Mouse (Mus musculus): Measurements from ENCODE around the gene Tnr. TPM values are rescaled to one million over a fixed set of nuclear protein-coding genes. Genes with fewer than 3 reads are reported as not detected.

Tnr gene
- 0.32 and 0.49 TPM in 2 replicates for polyA plus RNA-seq (2014; fragmentation: Nextera tagmentation; extraction: Ambion mirVana)

DNA sequence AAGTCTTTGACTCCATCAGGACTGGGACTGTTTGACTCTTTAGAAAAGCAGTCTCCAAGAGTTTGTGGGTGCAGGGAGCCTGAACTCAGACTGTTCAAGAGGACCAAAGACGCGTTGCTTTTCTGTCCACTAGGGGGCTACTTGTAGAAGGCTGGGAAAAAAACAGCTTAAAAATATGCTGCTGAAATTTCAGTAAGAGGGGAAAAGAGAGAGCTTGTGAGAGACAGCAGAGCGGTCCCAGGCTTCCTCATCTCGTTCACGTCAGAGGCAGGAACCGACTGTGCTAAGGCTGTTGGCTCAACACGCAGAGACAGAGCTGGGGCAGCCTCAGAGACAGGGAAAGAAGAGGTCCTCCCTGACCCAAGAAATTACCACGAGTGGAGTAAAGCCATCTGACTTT, at the start of gene Tnr:
Gene Tnr, plus strand, starts transcription at position 192 of the 400 bp plus-strand sequence.
- WGBS, result 3% methylated on average over 8 of the region's 8 CpGs
- peak within 1 kb of the TSS; percentile 49 for H3K4me2 ChIP-seq (replicated peaks; ENCODE audit: low read depth, low read length)

DNA sequence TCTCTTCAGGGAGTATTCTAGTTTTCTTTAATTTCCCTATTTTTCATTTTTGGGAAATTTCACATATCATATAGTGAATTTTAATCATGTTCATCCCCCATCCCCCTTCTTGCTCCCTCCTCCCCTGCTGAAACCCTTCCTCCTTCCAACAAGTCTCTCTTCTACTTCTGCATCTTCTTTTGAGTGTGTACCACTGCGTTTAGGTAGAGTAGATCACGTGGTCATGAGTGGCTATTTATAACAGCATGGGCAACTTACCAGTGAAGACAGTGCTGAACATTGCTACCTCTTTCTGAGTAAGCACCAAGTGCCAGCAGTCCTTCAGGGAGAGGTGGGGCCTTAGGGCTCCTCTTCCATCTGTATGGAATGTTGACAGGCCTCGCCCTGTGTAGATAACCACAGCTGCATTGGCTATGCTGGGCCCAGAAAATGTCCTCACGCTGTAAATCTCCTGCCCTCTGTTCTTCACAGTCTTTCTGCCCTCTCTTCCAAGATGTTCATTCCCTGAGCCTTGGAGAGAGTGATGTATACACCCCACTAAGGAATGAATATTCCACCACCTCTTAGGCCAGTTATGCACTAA, 33.6 kb upstream of the Tnr start:
- Histone ChIP-seq H3K27me3 (ENCODE audit: control insufficient read depth, insufficient read depth, low read length) (no peaks in the 10 kb centered on the region), H3K4me2 (replicated peaks; ENCODE audit: low read depth, low read length) (no peak overlapping the region), H3K9ac (ENCODE audit: low read depth, low read length) (no peak overlapping the region), H3K9me3 (ENCODE audit: control insufficient read depth, low read length) (no peaks in the 10 kb centered on the region), H3K27ac (ENCODE audit: low read depth, low read length) (no peak overlapping the region), H3K4me1 (replicated peaks; ENCODE audit: control insufficient read depth, insufficient read depth, low read length) (no peaks in the 10 kb centered on the region), H3K36me3 (ENCODE audit: control insufficient read depth, insufficient read depth, low read length) (no peaks in the 10 kb centered on the region), H3K4me3 (ENCODE audit: low read depth, low read length) (no peak overlapping the region)
- DNase-seq (ENCODE audit: low spot score) (no peak), ATAC-seq (ENCODE audit: low FRiP score) (no peak)
- 89% methylated on average over 4 of the region's 4 CpGs for WGBS

More for the DNA sequence above, at the start of gene Tnr:
- H3K4me1 ChIP-seq (replicated peaks; ENCODE audit: control insufficient read depth, insufficient read depth, low read length), result no peaks in the 10 kb centered on the region
- ATAC-seq (ENCODE audit: low FRiP score) (peak; percentile 76; the same call in 1 of the 2 replicates), DNase-seq (ENCODE audit: low spot score) (peak; percentile 76)
- 0 out of 2 replicates have a peak within 1 kb of the TSS, but pooled peaks have one; percentile 1 for H3K9ac ChIP-seq (ENCODE audit: low read depth, low read length)
- no peak within 1 kb of the TSS for H3K27ac ChIP-seq (ENCODE audit: low read depth, low read length)
- H3K4me3 ChIP-seq (ENCODE audit: low read depth, low read length), result peak within 1 kb of the TSS; percentile 25
- no peaks in the 10 kb centered on the region for H3K9me3 ChIP-seq (ENCODE audit: control insufficient read depth, low read length)
- no peaks in the 10 kb centered on the region for H3K27me3 ChIP-seq (ENCODE audit: control insufficient read depth, insufficient read depth, low read length)
- no peaks in the 10 kb centered on the region for H3K36me3 ChIP-seq (ENCODE audit: control insufficient read depth, insufficient read depth, low read length)

DNA sequence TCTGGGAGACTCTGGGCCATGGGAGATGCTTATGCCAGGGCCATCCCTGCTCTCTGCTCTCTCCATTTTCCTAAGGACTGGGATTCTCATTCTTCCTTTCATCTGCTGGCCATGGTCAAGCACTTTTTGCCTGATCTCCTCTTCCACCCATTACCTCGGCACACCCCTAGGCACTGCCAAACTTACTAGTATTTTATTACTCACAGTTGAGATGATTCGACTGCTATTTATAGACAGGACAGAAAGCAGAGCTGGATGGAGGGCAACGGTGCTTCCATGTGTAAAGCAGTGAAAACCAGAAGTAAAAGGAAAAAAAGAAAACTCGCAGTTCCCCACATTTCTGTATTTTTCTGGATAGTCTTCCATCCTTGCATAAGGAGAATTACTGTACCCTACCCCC, 31.0 kb upstream of the Tnr start:
- DNase-seq (ENCODE audit: low spot score) (no peak), ATAC-seq (ENCODE audit: low FRiP score) (no peak)
- H3K4me2 ChIP-seq (replicated peaks; ENCODE audit: low read depth, low read length), result no peak overlapping the region
- H3K4me1 ChIP-seq (replicated peaks; ENCODE audit: control insufficient read depth, insufficient read depth, low read length), result no peaks in the 10 kb centered on the region
- no peaks in the 10 kb centered on the region for H3K9me3 ChIP-seq (ENCODE audit: control insufficient read depth, low read length)
- no peak overlapping the region for H3K27ac ChIP-seq (ENCODE audit: low read depth, low read length)
- no peak overlapping the region for H3K9ac ChIP-seq (ENCODE audit: low read depth, low read length)
- H3K36me3 ChIP-seq (ENCODE audit: control insufficient read depth, insufficient read depth, low read length), result no peaks in the 10 kb centered on the region
- H3K27me3 ChIP-seq (ENCODE audit: control insufficient read depth, insufficient read depth, low read length), result no peaks in the 10 kb centered on the region
- H3K4me3 ChIP-seq (ENCODE audit: low read depth, low read length), result no peak overlapping the region
- WGBS, result 95% methylated on average over 4 of the region's 4 CpGs

DNA sequence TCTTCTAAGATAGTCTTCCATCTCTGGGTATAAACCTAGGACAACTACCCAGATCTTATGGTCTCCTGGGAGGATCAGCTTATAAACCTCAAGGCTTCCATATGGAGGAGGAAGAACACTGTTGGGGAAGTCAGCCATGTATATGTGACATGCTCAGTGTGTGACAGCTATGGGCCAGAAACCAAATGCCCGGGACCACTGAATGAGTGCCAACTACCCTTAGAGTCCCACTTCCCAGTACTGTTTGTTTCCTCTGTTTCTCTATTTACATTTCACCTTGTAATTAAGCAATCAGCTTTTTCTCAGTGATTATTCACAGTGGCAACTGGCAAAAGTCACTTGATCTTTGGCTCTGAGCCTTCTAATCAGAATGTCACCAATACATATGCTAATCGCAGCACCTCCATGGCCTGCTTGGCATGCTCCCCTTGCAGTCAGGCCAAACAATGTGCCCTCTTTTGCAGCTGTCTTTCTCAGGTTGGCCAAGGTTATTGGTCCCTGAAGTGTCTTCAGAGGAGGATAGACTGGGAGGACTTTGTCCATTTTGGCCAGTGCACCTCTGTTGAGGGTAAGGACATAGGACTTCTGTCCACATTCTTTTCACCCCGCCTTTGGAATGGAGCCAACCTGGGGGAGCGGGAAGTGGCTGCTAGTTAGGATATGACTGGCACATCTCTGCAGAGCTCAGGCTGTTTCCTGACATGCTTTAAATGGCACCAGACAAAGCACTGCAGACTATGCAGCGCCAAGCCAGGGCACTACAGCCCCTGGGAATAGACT, 29.7 kb upstream of the Tnr start:
- no peak overlapping the region for H3K4me3 ChIP-seq (ENCODE audit: low read depth, low read length)
- DNase-seq (ENCODE audit: low spot score), result no peak
- no peak for ATAC-seq (ENCODE audit: low FRiP score)
- H3K27ac ChIP-seq (ENCODE audit: low read depth, low read length), result no peak overlapping the region
- H3K4me1 ChIP-seq (replicated peaks; ENCODE audit: control insufficient read depth, insufficient read depth, low read length), result no peaks in the 10 kb centered on the region
- no peaks in the 10 kb centered on the region for H3K9me3 ChIP-seq (ENCODE audit: control insufficient read depth, low read length)
- H3K36me3 ChIP-seq (ENCODE audit: control insufficient read depth, insufficient read depth, low read length), result no peaks in the 10 kb centered on the region
- no peak overlapping the region for H3K9ac ChIP-seq (ENCODE audit: low read depth, low read length)
- no peaks in the 10 kb centered on the region for H3K27me3 ChIP-seq (ENCODE audit: control insufficient read depth, insufficient read depth, low read length)
- H3K4me2 ChIP-seq (replicated peaks; ENCODE audit: low read depth, low read length), result no peak overlapping the region
- WGBS, result 79% methylated on average over 5 of the region's 5 CpGs

DNA sequence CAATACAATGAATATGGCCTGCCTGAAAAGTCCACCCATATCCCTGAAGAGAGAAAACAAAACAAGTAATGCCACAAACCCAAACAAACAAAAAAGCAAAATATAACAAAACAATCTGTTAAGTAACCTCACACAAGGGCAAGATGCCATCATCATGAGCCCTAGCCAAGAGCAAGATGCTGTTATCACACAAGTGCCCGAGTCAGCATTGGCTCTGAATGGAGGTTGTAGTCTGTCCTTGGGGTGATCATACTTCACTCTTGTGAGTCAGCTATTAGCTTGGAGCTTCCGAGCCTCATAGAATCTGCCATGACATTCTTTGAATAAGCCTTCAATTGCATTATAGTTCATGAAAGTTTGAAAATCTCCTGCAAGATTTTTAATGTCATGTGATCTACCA, 25.3 kb upstream of the Tnr start:
- no peak for ATAC-seq (ENCODE audit: low FRiP score)
- H3K36me3 ChIP-seq (ENCODE audit: control insufficient read depth, insufficient read depth, low read length), result no peaks in the 10 kb centered on the region

DNA sequence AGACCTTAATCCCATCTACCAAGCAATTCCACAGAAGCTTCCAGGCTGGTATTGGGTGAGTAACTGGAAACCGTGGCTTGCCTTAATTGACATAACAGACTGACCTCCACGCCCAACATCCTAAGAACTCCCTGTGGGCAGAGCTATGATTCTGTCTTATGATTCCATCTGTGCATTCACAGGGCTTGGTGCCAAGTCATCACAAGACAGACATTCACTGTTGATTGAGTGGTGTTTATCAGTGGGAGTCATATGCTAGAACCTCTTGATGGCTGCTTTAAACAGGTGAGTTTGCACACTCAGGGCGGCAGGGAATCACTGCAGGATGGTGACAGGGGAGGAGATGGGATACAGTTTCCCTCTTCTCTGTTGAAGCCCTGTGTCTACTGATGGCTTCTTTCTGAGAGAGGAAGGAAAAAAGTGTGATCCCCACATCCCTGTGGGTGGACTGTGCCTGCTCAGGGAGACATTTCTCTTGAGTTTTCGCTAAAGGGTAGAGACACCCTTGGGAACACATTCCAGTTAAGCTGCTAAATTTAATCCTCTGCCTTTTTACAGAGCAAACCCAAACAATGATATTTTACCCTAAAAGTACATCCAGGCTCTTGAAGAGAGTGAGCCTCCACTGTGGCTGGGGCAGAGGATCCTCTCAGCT, 23.6 kb upstream of the Tnr start:
- 92% methylated on average over 4 of the region's 4 CpGs for WGBS

More for the DNA sequence above, 25.3 kb upstream of the Tnr start:
- H3K9ac ChIP-seq (ENCODE audit: low read depth, low read length), result no peak overlapping the region
- H3K9me3 ChIP-seq (ENCODE audit: control insufficient read depth, low read length), result no peaks in the 10 kb centered on the region
- no peaks in the 10 kb centered on the region for H3K4me1 ChIP-seq (replicated peaks; ENCODE audit: control insufficient read depth, insufficient read depth, low read length)
- H3K27ac ChIP-seq (ENCODE audit: low read depth, low read length), result no peak overlapping the region
- H3K4me3 ChIP-seq (ENCODE audit: low read depth, low read length), result no peak overlapping the region
- H3K27me3 ChIP-seq (ENCODE audit: control insufficient read depth, insufficient read depth, low read length), result no peaks in the 10 kb centered on the region
- DNase-seq (ENCODE audit: low spot score), result no peak
- no peak overlapping the region for H3K4me2 ChIP-seq (replicated peaks; ENCODE audit: low read depth, low read length)
- WGBS, result 96% methylated on average over 2 of the region's 2 CpGs

DNA sequence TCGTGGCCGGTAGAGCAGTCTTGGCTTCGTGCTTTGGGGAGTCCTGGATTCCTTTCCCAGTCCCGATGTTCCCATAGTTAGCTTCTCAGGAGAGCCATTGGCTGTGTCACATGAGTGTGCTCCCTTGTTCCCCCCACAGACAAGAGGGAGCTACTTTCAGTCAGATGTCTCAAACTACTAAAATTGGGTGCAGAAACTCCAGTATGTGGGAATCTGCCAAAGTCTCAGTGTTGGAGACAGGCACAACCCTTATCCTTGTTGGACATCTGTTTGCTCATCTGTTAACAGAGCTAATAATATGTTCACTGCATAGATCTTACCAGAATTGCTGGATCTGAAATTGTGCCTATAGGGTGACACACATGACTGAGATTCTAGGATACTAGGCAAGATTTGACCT, 21.7 kb upstream of the Tnr start:
- H3K27me3 ChIP-seq (ENCODE audit: control insufficient read depth, insufficient read depth, low read length), result no peaks in the 10 kb centered on the region
- no peak overlapping the region for H3K9ac ChIP-seq (ENCODE audit: low read depth, low read length)
- no peak for ATAC-seq (ENCODE audit: low FRiP score)
- H3K36me3 ChIP-seq (ENCODE audit: control insufficient read depth, insufficient read depth, low read length), result no peaks in the 10 kb centered on the region
- H3K4me3 ChIP-seq (ENCODE audit: low read depth, low read length), result no peak overlapping the region
- no peak overlapping the region for H3K27ac ChIP-seq (ENCODE audit: low read depth, low read length)
- 83% methylated on average over 4 of the region's 4 CpGs for WGBS
- no peak overlapping the region for H3K4me2 ChIP-seq (replicated peaks; ENCODE audit: low read depth, low read length)
- H3K9me3 ChIP-seq (ENCODE audit: control insufficient read depth, low read length), result no peaks in the 10 kb centered on the region
- no peak for DNase-seq (ENCODE audit: low spot score)
- H3K4me1 ChIP-seq (replicated peaks; ENCODE audit: control insufficient read depth, insufficient read depth, low read length), result no peaks in the 10 kb centered on the region

More for the DNA sequence above, 23.6 kb upstream of the Tnr start:
- no peaks in the 10 kb centered on the region for H3K27me3 ChIP-seq (ENCODE audit: control insufficient read depth, insufficient read depth, low read length)
- no peak overlapping the region for H3K4me2 ChIP-seq (replicated peaks; ENCODE audit: low read depth, low read length)
- no peaks in the 10 kb centered on the region for H3K9me3 ChIP-seq (ENCODE audit: control insufficient read depth, low read length)
- H3K4me3 ChIP-seq (ENCODE audit: low read depth, low read length), result no peak overlapping the region
- no peak overlapping the region for H3K27ac ChIP-seq (ENCODE audit: low read depth, low read length)
- DNase-seq (ENCODE audit: low spot score) (no peak), ATAC-seq (ENCODE audit: low FRiP score) (no peak)
- H3K9ac ChIP-seq (ENCODE audit: low read depth, low read length), result no peak overlapping the region
- H3K36me3 ChIP-seq (ENCODE audit: control insufficient read depth, insufficient read depth, low read length), result no peaks in the 10 kb centered on the region
- H3K4me1 ChIP-seq (replicated peaks; ENCODE audit: control insufficient read depth, insufficient read depth, low read length), result no peaks in the 10 kb centered on the region

DNA sequence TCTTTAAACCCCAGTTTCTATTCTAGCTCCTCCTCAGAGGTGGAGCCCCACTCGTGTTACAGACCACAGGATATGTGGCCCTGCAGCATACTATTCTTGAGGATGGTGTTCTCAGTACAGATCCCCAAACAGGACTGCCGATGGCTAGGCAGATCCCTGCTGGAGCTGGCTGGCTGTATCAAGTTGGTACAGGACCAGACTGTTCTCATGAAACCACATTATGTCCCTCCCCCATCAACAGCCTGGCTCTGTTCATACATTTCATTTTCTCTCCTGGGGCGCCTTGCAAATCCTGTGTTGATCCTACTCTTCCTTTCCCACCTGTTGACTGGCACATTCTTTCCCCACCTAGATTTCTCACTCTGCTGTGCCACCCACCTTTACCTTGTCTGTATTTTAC, 12.9 kb upstream of the Tnr start:
- ATAC-seq (ENCODE audit: low FRiP score), result no peak
- Histone ChIP-seq H3K4me1 (replicated peaks; ENCODE audit: control insufficient read depth, insufficient read depth, low read length) (no peaks in the 10 kb centered on the region), H3K9ac (ENCODE audit: low read depth, low read length) (no peak overlapping the region), H3K36me3 (ENCODE audit: control insufficient read depth, insufficient read depth, low read length) (no peaks in the 10 kb centered on the region), H3K9me3 (ENCODE audit: control insufficient read depth, low read length) (no peaks in the 10 kb centered on the region), H3K4me3 (ENCODE audit: low read depth, low read length) (no peak overlapping the region), H3K27ac (ENCODE audit: low read depth, low read length) (no peak overlapping the region), H3K4me2 (replicated peaks; ENCODE audit: low read depth, low read length) (no peak overlapping the region), H3K27me3 (ENCODE audit: control insufficient read depth, insufficient read depth, low read length) (no peaks in the 10 kb centered on the region)
- 80% methylated on average over 3 of the region's 3 CpGs for WGBS
- no peak for DNase-seq (ENCODE audit: low spot score)
